ENCODE assay signal across 9 mouse cellular contexts in genomic region chr16:32009913-32010312, GRCm38 (mm10). TPM values are rescaled to one million over a fixed set of nuclear protein-coding genes. Genes with fewer than 3 reads are reported as not detected.
A peak's percentile ranks its signal among the peaks of the same experiment; 100 is the strongest.
DNase-seq lines count a peak whose midpoint lies in the region; ATAC-seq lines count a peak whose summit lies in the region.
"Had no signal": no experiment of that assay in that cellular context is flagged by ENCODE, and none has a peak within 500 bp of the region (broad histone marks: within the 10 kb centered on the region; RNA-seq: fewer than 3 reads in every experiment).

No protein-coding gene starts in this region.

- H3K36me3 ChIP-seq in kidney, embryonic 14.5 days (ENCODE audit: control insufficient read depth, insufficient read depth, low read length): peaks cover 6% of the 10 kb centered on the region; the same call in 1 of the 2 replicates
- H3K36me3 ChIP-seq in hindbrain, embryonic 14.5 days (replicated peaks; ENCODE audit: control insufficient read depth, insufficient read depth): no peaks in the 10 kb centered on the region

- no peak overlapping the region for H3K9ac ChIP-seq in kidney, embryonic 14.5 days (ENCODE audit: low read depth, low read length)
- no peak overlapping the region for H3K9ac ChIP-seq in hindbrain, embryonic 14.5 days

- intact Hi-C loops in left cerebral cortex, postnatal 10 days (cut with DNase I): no loop called here

- no peaks in the 10 kb centered on the region for H3K27me3 ChIP-seq in kidney, embryonic 14.5 days (ENCODE audit: control insufficient read depth, insufficient read depth, low read length)
- no peaks in the 10 kb centered on the region for H3K27me3 ChIP-seq in hindbrain, embryonic 14.5 days (ENCODE audit: control insufficient read depth, insufficient read depth, low read length)

- no peaks in the 10 kb centered on the region for H3K4me1 ChIP-seq in kidney, embryonic 14.5 days (ENCODE audit: control insufficient read depth, insufficient read depth, low read length)
- no peaks in the 10 kb centered on the region for H3K4me1 ChIP-seq in hindbrain, embryonic 14.5 days (replicated peaks; ENCODE audit: control insufficient read depth, insufficient read depth, low read length)

- H3K27ac ChIP-seq in kidney, embryonic 14.5 days (ENCODE audit: low read depth, low read length): no peak overlapping the region
- H3K27ac ChIP-seq in hindbrain, embryonic 14.5 days: no peak overlapping the region

- no peaks in the 10 kb centered on the region for H3K9me3 ChIP-seq in kidney, embryonic 14.5 days (ENCODE audit: control insufficient read depth, low read length)
- no peaks in the 10 kb centered on the region for H3K9me3 ChIP-seq in hindbrain, embryonic 14.5 days (ENCODE audit: control insufficient read depth, low read length)

- no peak overlapping the region for H3K4me2 ChIP-seq in kidney, embryonic 14.5 days (replicated peaks; ENCODE audit: low read depth, low read length)
- no peak overlapping the region for H3K4me2 ChIP-seq in hindbrain, embryonic 14.5 days (replicated peaks)

- ATAC-seq in kidney, embryonic 14.5 days (ENCODE audit: low FRiP score, low TSS enrichment): peak; percentile 71
- peak; percentile 66 for ATAC-seq in megakaryocyte-erythroid progenitor cell, adult 5-6 weeks (replicated peaks; ENCODE audit: low FRiP score, low TSS enrichment, poor library complexity, severe bottlenecking)
- ATAC-seq in hindbrain, embryonic 14.5 days (ENCODE audit: low FRiP score): no peak

- 18% methylated on average over 5 of the region's 5 CpGs for WGBS in kidney, embryonic 14.5 days
- WGBS in hindbrain, embryonic 14.5 days: 40% methylated on average over 5 of the region's 5 CpGs

- peak; percentile 21 for DNase-seq in left cerebral cortex, adult 11 months (ENCODE audit: low spot score)
- no peak for DNase-seq in left cerebral cortex, postnatal 10 days (ENCODE audit: extremely low spot score in 1 of 2, low spot score in 2 of 2)
- peak; percentile 28 for DNase-seq in R1 (ENCODE audit: low read depth, low spot score)
- no peak for DNase-seq in urinary bladder, postnatal 4 days (ENCODE audit: low spot score in 2 of 2)
- no peak for DNase-seq in spleen, postnatal 10 days (ENCODE audit: low spot score in 2 of 2)
- no peak for DNase-seq in hindbrain, embryonic 14.5 days (ENCODE audit: low spot score)
- DNase-seq: thymus, postnatal 25 days had no signal

- H3K4me3 ChIP-seq in kidney, embryonic 14.5 days (ENCODE audit: low read length): no peak overlapping the region
- no peak overlapping the region for H3K4me3 ChIP-seq in hindbrain, embryonic 14.5 days (replicated peaks; ENCODE audit: low read length)

RNA-seq across cellular contexts. Expression of gene Senp5, which starts 6.8 kb away (rescaled TPM):
- 10 to 100 TPM; 41.7 to 43.8 TPM for total RNA-seq in left cerebral cortex, postnatal 10 days (2021)
- polyA plus RNA-seq in kidney, embryonic 14.5 days (2014; fragmentation: Nextera tagmentation; extraction: Ambion mirVana): 10.2 and 11.6 TPM in 2 replicates
- total RNA-seq in megakaryocyte-erythroid progenitor cell, adult 5-6 weeks (2014; fragmentation: Nextera tagmentation): 17.0 and 17.2 TPM in 2 replicates
- 14.8 and 17.6 TPM in 2 replicates for total RNA-seq in megakaryocyte-erythroid progenitor cell, adult 5-6 weeks (2017)
- 8.4 and 10.1 TPM in 2 replicates for polyA plus RNA-seq in hindbrain, embryonic 14.5 days (2014; fragmentation: Nextera tagmentation; extraction: Ambion mirVana)

Comparison
In these comparisons a context has a peak if more than half of its experiments do, and no peak if none do; other contexts are left out.
1. DNase-seq: peak in left cerebral cortex, adult 11 months (single experiment) and R1 (single experiment); none in left cerebral cortex, postnatal 10 days (0 of 2), urinary bladder, postnatal 4 days (0 of 2), spleen, postnatal 10 days (0 of 2) and hindbrain, embryonic 14.5 days (single experiment).